Mouse (Mus musculus) neural tube, embryonic 10.5 days (tissue): Measurements from ENCODE around the gene Mapk8ip2.
"Not testable (repeated sequence)": the region's sequence is repeated elsewhere in the genome, so short reads cannot be mapped to it uniquely, and the experiment has no call there.

Experiments
- DNase-seq: peaks from one replicate; pipeline ENCODE4 v3.0.0-alpha.2; 2017; ENCODE audit warnings: low spot score; ENCODE audit errors: extremely low spot score

Mapk8ip2 gene

DNA sequence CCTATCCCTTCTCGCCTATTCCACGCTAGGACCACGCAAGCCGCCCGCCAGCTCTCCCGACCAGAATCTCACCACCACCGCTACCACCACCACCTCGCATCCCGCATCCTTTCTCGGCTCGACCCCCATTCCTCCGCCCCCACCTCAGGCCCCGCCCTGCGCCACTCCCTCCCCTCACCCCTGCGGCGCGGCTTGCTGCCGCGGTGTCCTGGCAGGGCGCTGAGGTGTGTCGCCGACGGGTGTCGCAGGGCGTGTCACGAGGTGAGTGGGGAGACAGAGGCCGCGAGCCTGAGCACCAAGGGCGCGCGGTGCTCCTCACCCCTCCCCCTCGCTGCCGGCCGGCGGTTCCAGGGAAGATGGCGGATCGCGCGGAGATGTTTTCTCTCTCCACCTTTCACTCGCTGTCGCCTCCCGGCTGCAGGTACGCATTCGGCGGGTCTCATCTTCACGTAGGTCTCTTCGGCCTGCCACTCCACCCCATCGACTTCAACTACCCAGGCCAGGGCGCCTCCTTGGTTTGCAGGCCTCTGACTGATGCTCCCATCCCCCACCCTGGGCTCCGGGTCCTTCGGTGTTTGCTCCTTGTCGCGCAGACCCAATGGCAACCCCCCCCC, at the start of gene Mapk8ip2:
TSS of gene Mapk8ip2 (plus strand) at position 49 of the 614 bp plus-strand sequence.
- peak; percentile 59 for DNase-seq

DNA sequence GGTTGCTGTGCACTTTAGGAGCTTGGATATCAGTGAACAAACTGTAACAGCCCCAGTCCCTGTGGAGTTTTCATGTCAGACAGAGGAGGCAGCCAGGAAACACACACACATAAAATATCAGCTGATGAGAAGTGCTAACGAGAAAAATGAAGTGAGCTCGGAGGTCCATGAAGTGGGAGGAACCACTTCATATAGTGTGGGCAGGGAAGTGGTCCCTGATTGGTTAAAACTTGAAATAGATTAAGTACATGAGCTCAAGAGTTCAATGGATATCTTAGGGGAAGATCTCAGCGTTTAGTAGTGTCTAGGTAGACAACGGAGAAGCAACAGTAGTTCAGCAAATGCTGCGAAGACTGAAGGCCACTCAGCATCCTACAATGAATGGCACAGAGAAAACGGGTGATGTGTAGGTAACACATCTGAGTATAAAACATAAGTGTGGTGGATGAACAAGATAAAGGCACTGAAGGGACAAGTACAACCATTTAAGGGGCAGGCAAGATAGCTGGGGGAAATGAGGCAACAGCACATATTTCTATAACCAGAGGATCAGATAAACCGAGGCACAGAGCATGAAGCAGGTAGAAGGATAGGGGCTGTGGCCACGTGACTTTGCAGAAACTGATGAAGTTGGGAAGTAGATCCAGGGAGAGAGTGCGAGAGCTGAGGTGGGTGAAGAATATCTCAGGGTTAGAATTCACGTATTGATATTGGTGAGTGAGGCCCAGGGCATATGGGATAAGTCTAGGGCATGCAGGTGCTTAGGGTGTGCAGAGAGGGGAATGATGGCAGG, 48.7 kb upstream of the Mapk8ip2 start:
- no peak for DNase-seq

DNA sequence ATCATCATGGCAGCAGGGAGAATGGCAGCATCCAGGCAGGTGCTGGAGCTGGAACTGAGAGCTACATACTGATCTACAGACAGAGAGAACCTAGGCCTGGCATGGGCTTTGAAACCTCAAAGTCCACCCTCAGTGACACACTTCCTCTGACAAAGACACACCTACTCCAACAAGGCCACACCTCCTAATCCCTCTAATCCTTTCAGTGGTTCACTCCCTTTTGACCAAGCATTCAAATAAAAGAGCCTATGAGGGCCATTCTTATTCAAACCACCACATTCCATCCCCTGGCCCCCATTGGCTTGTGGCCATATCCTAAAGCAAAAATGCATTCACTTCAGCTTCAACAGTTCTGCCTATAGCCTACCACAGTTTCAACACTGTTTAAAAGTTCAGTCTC, 47.0 kb upstream of the Mapk8ip2 start:
- DNase-seq: no peak

DNA sequence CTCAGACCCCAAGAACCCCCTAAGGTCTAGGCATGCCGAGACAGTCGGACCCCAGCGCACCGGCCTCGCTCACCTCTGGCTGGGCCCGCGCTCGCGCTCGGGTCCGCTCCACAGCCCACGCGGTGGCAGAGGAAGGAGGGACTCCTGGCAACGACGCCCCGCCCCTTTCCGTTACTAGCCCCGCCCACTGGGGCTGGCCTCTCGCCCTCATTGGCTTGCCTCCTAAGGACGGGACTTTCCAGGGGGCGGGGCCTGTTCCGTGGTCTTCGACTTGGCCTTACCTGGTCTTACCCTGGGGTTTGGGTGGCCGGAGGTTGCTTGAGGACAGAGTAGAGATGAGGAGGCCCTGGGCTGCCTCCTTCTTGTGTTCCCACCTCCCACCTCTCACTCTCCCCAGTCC, 43.6 kb upstream of the Mapk8ip2 start, which contains the start of gene Syce3:
TSS of gene Syce3 (minus strand) at position 386 of the 400 bp plus-strand sequence.
- no peak for DNase-seq

DNA sequence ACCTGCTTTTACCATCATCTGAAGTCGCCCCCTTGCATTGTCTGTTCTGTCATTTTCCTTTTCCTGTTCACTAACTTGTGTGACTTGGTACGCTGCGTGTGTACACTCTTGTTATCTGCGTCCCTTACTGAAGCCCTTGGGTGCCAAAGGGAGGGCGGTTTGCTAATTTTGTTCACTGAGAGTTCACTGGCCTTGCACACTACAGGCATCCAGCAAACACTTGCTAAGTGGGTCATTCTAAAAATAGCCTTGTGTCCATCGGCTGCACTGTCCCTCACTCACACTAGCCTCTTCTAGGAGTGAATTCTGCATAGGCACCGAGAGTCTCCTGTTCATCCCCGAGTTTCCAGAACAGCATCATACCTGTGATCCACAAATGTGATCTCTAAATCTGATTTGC, 38.4 kb upstream of the Mapk8ip2 start:
- DNase-seq: no peak

DNA sequence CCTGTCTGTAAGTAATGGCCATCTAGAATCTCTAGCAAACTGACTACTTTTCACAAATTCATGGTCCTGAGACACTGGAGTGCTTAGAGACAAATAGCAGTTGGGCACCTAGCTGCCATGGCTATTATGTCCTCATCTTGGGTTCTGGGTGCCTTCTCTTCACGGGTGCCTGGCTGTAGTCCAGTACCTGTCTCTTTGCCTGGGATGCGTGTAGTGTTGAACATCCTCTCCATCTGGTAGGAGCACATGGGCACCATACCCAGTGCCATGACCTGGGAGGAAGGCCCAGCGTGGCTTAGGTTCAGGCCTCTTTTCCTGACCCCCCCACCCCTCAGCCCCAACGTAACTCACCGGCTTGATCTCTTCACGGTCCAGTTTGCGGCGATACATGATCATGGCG, 31.8 kb upstream of the Mapk8ip2 start:
- DNase-seq: no peak

DNA sequence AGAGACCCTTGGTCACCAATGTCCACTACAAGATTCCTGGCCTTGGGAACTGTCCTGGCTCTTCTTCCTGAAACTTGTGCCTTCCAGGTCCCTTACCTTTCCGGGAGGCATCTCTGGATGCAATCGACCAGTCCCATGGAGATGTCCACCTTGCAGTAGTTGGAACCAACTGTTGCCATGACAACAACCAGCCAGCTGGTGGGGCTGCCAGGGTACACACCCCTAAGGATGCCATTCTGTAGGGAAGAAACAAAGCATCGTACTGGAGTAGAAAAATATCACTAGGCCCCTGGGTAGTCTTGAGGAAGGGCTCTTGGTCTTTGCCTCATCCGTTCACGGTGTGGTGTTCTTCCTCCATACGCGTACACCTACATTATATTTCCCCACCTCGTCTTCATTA, 29.1 kb upstream of the Mapk8ip2 start:
- DNase-seq: no peak

DNA sequence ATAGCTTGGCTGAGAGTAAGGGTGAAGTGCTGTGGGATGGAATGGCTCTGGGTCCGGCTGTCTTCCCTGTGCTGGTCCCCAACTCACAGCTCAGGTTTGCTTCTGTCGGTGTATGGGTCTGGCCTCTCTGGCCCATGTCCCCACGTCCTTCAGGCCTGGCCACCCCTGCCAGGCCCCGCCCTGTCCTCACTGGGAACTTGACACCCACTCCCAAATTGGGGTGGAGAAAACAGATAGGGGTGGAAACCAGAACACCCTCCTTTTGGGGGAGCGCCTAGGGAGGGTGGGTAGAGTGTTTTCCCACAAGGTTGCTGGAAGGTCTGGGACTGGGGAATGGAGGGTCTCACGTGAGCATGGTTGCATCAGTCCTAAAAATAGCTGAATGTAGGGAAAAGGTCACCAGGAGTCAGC, 28.0 kb upstream of the Mapk8ip2 start, which contains the start of gene Cpt1b:
TSS of gene Cpt1b (minus strand) at position 153 of the 411 bp plus-strand sequence.
- DNase-seq: no peak

DNA sequence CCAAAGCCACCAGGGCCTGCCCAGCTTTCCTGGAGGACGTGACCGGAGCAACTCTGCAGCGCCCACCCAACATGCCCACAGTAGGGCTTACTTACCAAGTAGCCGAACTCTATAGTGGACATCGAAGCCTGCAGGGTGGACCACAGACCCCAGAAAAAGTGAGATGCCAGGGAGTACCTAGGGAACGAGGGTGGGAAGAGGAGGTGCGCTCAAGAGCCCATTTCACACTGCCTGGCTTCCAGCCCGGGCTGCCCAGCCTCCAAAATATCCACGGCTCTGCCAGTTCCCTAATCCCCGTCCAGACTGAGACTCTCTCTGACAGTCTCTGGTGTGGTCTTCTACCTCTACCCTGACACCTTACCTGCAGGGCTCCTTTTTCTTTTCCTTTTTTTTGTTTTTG, 27.0 kb upstream of the Mapk8ip2 start:
- no peak for DNase-seq

DNA sequence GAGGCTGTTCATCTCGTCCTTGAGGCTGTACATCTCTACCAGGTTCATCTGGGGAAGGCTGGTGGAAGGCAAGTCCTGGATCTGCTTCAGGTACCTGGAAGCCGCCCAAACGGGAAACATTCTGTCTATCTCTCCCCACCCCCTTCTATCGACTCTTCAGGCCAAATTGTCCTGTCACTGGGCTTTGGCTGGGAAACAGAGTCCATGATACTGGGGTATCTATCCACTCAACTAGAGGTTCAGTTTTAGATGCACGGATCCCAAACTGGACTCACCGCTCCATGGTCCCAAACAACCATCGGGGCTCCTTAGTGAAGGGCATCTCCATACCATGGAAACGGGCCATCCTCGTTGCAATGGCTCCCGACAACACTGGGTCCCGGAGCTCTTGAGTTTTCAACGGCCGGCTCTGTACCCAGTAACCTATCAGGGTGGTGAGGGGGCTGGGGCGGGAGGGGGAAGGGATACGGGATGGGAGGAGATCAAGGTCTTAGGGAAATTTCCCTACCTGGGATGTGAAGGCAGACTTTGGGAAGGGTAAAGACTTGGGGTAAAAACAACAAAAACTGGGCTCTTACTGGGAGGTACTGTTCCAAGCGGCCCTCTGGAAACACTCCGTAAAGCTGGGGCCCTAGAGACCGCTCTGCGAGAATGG, 25.4 kb upstream of the Mapk8ip2 start:
- no peak for DNase-seq

DNA sequence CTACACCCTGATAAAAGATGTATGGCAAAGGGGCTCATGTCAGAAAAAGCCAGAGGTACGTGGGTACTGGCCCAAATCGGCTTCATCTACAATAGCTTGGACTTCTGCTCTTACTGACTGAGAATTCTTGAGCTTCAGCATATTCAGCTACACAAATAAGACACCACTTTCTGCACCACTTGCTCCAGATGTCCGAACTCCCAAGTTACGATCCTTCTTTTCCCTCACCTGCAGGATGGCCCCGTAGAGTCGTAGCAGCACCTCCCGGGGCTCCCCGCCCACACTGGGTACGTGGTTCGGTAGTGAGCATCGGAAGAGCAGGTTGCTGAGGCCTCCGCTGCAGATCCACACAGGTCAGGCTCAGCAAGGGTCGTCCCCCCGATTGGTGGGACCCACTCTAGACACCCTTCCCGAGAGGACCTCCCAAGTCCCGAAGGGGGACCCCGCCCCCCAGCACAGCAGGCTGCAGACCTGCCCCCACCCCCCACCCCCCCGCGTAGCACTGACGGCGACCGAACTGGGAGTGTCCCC, 24.8 kb upstream of the Mapk8ip2 start:
- DNase-seq: no peak

DNA sequence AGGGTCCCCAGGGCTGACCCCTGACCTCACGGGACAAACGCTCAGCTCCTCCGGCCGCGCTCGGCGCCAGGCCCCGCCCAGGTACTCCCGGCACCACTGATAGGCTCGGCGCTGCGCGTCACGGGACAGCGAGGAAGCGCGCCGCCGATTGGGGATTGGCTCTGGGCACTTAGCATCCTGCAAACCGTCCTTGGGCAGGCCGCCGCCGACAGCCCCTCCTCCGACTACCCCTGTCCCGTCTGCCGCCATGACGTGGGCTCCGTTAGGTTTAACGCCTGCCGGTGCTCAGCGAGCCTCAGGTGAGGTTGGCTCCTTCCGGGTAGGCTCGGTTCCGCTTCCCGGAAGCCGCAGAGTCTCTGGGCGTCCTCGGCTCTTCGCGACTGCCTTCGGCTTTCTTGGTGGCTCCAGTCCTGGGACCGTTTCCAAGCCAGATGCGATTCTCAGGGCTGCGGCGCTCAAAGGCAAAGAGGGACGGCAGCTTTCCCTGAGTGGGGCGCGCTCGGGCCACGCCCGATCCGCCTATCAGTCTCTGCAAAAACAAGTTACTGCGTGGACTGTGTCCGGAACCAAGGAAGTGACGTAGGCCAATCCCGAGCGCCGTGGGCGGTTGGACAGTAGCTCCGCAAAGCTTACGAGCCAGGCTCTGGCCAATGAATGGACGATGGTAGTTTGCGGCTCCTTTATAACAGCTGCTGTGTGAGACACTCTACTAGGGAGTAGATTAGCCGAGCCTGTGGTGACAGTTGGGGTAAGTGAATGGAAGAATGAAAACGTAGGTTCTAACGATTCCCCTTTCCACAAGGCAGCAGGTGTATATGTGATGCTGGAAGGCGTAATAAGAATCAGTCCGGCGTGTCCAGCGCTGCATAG, 24.1 kb upstream of the Mapk8ip2 start, which contains the start of the genes C730034F03Rik, Gm44502 and Chkb:
TSS of gene C730034F03Rik (plus strand) at position 238 of the 870 bp plus-strand sequence.
TSS of gene Gm44502 (minus strand) at position 345 of the 870 bp plus-strand sequence.
TSS of gene Chkb (minus strand) at position 557 of the 870 bp plus-strand sequence.
- DNase-seq: peak; percentile 91

DNA sequence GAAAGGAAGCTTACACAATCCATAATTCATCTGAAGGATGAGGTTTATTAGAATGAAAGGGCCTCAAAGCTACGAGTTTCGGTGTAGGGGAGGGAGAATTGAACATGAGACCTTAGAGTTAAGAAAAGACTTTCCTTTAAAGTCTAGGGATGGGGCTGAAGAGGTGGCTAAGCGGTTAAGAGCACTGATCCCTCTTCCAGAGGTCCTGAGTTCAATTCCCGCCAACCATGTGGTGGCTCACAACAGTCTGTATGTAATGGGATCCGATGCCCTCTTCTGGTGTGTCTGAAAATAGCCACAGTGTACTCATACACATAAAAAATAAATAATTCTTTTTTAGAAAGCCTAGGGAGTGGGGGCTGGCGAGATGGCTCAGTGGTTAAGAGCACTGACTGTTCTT, 23.4 kb upstream of the Mapk8ip2 start:
- DNase-seq: no peak

DNA sequence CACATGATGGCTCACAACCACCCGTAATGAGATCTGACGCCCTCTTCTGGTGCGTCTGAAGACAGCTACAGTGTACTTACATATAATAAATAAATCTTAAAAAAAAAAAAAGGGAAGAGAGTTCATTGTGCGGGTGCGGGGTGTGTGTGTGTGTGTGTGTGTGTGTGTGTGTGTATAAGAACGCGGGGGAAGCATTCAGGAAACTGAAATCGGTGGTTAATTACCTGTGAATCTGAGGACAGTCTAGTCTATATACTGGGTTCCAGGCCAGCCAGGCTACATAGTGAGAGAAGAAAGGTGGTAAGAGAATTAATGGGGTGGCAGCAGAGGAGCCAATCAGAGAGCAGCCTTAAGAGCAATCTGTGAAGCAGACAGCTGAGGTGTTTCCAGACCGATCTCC, 22.9 kb upstream of the Mapk8ip2 start:
- not testable (repeated sequence) for DNase-seq

DNA sequence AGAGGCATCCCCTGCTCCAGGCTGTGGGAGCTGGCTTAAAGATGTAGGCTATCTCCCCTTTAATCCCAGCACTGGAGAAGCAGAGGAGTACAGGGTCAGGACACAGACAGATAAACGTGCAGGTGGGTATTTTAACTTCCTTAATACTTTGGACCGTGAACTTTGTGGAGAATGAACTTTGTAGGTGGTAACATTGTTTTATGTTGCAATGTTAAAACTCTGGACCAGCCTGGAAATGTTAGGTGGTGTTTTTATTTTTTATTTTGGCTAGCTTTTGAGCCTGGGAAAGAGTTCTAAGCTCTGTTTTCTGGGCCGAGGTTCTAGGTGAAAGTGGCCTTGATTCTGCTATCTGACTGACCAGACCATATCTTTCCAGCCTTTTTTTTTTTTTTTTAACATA, 22.4 kb upstream of the Mapk8ip2 start:
- no peak for DNase-seq

DNA sequence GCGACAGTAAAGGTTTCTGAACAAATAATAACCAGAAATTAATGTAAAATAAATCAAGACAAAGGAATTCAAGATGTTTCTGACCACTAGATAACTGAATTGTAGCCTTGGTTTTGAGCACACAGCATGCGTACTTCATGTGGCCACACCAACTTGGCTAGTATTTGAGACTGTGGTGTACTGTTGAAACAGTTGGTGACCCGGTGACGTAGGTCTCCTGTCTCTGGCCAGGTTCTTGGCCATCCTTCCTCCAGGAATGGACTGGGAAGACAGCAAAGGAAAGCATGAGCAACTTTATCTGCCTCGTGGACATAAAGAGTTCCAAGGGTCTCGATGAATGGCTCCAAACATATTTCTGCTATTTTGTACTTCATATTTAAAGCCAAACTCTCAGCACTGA, 21.9 kb upstream of the Mapk8ip2 start:
- DNase-seq: no peak

DNA sequence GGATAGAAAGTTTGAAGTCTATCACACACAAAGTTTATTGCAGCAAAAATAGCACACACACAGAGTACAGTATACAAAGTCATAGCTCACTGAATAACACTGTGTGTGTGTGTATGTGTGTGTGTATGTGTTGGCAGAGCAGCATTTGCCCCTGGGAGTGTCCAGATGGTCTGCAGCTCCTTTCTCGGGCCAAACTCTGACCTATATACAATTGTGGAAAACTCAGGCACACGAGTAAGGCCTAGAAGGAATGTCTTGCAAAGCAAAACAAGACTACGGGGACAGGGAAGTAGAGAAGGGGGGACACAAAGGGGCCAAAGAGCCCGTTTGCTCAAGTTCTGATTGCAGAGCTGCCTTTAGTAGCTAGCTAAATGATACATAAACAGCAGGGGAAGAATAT, 20.8 kb upstream of the Mapk8ip2 start:
- DNase-seq: no peak

DNA sequence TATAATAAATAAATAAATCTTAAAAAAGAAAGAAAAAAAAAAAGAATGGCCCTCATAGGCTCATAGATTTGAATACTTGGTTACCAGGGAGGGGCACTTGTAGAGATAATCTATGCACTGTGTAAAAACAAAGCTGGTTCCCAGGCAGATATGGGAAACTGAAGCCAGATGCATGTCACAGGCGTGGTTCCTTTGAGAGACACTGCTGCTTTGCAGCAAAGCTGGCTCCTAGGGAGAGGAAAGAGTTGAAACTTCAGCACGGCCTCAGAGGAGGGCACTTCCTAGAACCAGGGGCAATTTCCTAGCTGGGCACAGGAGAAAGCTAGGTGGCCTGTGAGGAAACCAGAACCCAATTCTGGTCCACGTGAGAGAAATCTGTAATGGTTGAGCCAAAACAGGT, 19.6 kb upstream of the Mapk8ip2 start:
- no peak for DNase-seq

DNA sequence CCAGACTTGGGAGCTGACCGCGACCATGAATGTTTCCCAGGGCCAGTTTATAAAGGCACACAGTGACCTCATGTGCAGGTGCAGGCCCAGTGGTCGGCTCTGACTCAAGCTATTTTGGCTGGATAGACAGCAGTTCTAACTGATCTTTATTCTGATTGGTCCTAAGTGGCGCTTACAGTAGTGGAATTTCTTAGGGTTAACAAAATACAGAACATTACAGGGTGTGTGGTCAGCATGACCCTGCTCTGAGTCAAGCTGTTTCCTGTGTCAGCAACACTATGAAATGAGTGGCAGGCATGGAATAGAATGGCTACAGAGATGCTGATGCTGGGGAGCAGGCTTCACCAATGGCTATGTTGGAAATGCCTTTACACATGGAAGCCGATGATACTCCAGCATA, 17.8 kb upstream of the Mapk8ip2 start:
- no peak for DNase-seq

DNA sequence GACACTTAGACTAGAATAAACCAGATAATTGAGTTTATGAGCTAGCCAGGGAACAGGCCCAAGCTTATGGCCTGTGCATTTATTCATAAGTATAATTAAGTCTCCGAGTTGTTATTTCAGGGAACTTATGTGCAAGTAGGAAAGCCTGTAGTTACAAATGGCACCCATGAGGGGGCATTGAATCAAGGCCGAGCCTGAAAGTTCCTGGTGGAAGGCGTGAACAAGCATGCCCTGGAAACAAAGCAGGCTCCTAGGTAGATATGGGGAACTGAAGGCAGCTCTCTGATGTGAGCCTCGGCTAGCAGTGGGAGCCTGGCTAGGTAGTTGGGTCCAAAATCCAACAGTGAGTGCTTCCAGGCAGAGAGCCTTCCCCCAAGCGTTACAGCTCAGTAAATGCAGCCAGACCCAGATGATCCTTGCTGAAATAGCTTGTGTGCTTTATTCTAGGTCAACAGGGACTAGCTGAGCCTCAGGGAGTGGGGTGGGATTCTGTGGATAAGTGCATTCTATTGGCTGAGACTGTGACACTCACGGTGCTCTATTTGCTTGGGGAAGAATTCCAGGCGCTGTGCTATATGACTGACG, 11.1 kb upstream of the Mapk8ip2 start:
- DNase-seq: no peak
